Mouse (Mus musculus): ENCODE results near the gene Nfatc4.

Gene Nfatc4

GRCm38 (mm10) chr14:55822435-55822990 is 431 bp upstream of the Nfatc4 start:
- DNase-seq, result peak; percentile 60

GRCm38 (mm10) chr14:55824001-55824480 is 1.1 kb downstream of the Nfatc4 start:
- no peak for DNase-seq

DNA sequence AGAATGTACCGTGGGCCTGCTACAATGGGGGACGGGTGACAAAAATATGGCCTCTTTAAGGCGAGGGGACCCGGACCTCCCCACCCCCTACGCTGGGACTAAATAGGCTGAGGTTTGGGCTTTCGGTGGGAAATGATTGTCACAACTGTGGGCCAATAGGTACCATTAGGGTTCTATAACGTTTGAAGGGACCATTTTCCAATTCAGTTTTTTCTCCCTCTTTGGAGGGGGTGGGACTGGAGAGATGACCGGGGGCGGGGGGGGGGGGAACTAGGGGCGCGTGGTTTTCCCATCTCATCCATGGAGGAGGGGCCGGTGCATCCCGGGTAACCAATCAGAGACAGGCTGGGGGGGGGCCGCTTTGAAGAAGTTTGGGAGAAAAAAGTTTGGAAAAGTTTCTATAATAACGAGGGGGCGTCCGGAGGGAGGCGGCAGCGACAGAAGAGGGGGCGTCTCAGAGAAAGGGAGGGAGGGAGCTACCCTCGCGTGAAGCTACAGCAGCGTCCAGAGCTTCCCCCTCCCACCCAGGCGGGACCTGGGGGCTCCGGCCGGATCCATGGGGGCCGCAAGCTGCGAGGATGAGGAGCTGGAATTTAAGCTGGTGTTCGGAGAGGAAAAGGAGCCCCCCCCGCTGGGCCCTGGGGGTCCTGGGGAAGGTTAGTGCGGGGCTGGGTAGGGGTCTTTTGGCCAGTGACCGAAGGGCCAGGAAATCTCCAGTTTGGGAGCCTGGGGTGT is 1.7 kb downstream of the Nfatc4 start:
- no peak for DNase-seq

DNA sequence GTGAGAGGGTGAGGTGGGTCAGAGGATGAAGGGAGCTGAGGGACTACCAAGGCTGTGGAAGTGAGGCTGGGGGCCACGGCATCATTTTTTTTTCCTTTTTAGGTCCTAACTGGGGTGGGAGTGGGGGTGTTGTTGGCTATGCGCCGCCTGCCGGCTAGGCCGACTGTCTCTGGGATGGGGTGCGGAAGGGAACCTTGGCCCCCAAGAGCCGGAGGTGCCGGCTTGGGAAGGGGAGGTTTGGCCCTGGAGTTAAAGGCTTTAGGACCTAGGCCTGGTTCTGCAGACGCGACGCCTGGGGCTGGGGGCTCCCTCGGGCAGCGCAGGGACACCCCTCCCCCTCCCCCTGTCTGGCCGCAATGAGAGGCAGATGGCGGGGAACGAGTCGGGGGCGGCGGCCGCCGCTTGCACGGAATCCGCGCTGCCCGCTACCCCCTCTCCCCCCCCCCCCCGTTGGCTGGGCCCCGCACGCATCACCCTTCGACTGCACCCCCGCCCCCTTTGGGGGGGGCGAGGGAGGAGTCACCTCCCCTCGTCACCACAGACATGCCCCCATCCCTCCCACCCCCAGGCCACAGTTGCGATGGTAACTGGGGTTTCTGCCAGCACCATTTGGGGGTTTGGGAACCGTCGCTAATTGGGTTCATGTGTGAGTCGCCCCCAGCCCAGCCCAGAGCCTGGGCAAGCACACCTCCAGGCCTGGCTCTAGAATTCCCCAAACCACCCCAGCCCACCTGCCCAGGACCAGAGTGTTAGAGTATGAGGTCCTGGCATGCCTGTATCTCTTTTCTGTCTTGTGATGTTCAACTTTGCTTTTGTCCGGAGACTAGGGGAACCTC is 2.5 kb downstream of the Nfatc4 start:
- DNase-seq, result no peak

GRCm38 (mm10) chr14:55826142-55826541 is 3.2 kb downstream of the Nfatc4 start:
- no peak for DNase-seq

DNA sequence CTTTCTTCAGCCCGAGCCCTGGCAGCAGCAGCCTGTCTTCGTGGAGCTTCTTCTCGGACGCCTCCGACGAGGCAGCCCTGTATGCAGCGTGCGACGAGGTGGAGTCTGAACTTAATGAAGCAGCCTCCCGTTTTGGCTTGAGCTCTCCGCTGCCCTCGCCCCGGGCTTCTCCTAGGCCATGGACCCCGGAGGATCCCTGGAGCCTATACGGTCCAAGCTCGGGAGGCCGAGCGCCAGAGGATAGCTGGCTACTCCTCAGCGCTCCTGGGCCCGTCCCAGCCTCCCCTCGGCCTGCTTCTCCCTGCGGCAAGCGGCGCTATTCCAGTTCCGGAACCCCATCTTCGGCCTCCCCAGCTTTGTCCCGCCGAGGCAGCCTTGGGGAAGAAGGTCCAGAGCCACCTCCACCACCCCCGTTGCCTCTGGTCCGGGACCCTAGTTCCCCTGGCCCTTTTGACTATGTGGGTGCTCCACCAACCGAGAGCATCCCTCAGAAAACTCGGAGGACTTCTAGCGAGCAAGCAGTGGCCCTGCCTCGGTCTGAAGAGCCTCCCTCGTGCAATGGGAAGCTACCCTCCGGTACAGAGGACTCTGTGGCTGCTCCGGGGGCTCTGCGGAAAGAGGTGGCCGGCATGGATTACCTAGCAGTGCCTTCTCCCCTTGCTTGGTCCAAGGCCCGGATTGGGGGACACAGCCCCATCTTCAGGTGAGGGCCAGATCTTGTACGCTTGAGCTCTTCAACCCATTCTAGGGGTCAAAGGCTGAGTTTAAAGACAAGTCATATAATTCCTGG is 3.8 kb downstream of the Nfatc4 start:
- no peak for DNase-seq

DNA sequence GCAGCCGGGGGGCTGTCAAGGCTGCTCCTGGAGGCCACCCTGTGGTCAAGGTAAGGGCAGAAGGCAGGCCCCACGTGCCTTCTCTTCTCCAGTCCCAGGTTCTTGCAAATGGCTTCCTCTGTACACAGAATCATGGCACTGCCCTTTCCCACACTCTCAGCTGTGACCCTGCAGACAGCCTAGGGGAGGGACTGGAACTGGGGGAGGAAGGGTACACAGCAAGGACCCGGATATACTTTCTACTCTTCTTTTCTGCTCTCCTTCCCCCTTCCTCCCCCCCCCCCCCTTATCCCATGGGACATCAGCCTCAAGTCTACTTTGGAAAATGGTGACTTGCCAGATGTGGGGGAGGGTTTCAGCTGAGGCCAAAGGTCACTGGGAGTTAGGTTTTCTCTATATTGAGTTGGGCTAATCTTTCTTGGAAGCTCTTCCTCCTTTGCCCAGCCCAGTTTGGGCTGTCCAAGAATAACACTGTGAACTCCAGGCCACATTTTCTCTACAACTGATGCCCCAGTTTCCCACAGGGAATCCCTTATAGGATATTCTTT is 5.8 kb downstream of the Nfatc4 start:
- DNase-seq, result no peak

DNA sequence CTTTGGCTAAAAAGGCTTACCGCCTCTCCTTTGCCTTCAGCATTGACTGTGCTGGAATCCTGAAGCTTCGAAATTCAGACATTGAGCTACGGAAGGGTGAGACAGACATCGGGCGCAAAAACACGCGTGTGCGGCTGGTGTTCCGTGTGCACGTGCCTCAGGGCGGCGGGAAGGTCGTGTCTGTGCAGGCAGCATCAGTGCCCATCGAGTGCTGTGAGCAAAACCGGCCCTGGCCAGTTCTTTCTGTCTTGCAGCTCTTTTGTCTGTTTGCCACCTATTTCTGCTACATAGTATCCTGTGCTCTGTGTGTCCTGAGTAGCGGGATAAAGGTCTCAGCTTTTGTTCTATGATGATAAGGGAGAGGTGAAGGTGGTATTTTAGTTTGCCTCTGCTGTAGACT is 6.9 kb downstream of the Nfatc4 start:
- DNase-seq, result no peak

DNA sequence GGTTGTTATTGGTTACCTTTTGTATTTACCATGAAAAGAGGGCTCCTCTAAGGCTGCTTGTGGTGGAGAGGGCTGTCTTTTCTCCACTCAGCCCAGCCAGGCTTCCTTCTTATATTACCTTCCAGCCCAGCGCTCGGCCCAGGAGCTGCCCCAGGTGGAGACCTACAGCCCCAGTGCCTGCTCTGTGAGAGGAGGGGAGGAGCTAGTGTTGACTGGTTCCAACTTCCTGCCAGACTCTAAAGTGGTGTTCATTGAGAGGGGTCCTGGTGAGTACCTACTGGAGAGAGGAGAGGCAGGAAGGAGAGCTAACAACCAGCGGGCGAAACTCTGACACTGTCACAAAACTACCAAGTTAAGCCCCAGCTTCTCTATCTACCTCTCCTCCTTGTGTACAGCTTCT is 7.4 kb downstream of the Nfatc4 start:
- DNase-seq, result no peak

DNA sequence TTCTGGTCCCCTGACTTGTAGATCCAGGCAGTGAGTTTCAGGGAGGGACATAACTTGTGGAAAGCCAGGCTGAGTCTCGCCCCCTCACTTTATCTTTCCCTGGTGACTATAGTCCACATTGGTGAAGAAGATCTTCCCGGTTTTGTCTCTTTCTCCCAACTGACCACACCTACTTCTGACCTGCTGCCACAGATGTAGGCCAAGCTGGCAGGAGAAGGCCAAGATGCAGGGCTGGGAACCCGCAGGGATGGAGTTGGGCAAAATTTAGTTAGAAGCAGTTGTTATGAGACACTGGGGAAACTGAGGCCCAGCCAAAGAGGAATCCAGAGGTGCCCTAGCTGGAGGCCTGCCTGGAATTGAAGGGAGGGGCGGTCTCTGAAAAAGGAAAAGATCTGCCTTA is 10.2 kb downstream of the Nfatc4 start:
- DNase-seq, result no peak

DNA sequence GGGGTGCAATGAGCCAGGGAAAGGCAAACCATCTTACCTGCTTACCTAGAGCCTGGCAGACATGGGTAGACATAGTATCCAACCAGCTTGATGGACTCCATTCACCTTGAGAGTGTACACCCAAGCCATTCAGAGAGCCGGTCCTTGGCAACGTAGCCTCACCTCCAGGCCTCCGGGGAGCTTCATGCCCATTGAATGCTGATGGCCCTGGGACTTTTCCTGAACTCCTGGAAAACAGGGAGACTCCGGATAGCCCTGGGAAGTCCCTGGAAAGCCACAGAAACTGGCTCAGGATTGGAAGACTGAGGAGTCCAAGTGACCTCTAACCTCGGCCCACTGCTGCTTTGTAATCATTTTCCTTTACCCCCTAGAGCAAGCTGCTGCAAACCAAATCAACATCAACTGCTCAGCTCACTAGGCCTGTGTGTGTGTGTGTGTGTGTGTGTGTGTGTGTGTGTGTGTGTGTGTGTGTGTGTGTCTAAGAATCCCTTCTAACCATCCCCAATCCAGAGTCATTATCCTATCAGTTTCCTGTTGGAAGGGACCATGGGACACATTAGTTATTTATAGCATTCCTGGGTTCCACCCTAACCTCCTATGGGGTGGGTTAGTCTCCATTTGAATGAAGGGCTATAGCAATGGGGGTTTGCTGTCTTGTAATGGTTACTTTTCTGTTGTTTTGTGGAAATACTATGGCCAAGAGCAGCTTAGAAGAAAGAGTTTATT is 12.0 kb downstream of the Nfatc4 start:
- DNase-seq, result no peak

- DNase-seq, result no peak
These were observed 15.4 kb downstream of the Nfatc4 start for GRCm38 (mm10) chr14:55838312-55838711.

- no peak for DNase-seq
These were observed 15.8 kb downstream of the Nfatc4 start for GRCm38 (mm10) chr14:55838740-55839139.

GRCm38 (mm10) chr14:55840853-55841366 is 18.0 kb downstream of the Nfatc4 start:
- no peak for DNase-seq

GRCm38 (mm10) chr14:55842794-55843193 is 19.9 kb downstream of the Nfatc4 start:
- DNase-seq, result no peak

DNA sequence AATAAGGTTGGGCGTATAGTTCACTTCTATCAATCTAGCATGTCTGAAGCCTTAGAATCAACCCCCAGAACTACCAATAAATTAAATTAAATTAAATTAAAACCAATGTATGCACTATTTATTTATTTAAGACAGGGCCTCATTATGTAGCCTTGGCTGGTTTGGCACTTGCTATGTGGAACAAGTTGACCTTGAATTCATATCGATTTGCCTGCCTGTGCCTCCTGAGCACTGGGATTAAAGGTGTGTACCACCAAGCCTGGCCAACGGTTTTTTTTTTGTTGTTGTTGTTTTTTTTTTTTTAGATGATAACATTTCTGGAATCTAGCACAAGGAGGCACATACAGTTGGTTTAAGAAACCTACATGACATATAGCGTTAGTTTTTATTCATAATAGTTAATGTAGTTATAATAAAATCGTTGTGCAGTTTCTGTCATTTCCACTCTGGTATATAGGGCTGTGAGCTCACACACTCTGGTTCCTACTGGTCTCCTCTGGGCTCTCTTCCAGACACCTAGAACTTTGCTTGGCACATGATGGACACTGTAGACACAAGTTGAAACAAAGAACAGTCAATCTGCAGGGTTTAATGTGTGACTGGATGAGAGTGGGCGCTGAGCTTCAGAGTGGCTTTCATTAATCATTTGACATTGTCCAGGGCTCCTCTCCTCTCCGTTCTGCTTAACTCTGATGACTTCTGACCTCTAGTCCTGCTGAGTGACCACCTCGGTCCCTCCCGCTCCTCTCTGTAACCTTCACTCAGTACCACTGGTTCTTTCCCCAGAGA is 22.8 kb downstream of the Nfatc4 start:
- DNase-seq, result no peak

DNA sequence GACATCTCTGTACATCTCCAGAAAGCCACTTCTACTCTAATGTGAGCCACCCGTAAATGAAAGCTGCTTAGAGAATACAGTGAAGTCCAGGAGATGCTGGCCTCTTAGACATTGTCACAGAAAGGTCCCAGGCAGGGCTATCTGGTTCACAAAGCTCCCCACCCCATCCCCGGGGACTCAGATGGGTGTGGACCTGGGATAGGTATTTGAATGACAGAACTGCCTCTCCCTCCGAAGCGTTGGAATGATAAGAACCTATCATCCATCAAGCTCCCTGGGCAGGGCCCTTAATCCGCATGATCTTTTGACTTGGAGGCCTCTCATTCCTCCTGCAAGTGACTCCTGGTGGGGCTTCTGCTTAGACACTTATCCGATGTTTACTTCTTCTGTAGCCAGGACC is 27.9 kb downstream of the Nfatc4 start:
- no peak for DNase-seq

GRCm38 (mm10) chr14:55852646-55853551 is 30.0 kb downstream of the Nfatc4 start:
- no peak for DNase-seq

DNA sequence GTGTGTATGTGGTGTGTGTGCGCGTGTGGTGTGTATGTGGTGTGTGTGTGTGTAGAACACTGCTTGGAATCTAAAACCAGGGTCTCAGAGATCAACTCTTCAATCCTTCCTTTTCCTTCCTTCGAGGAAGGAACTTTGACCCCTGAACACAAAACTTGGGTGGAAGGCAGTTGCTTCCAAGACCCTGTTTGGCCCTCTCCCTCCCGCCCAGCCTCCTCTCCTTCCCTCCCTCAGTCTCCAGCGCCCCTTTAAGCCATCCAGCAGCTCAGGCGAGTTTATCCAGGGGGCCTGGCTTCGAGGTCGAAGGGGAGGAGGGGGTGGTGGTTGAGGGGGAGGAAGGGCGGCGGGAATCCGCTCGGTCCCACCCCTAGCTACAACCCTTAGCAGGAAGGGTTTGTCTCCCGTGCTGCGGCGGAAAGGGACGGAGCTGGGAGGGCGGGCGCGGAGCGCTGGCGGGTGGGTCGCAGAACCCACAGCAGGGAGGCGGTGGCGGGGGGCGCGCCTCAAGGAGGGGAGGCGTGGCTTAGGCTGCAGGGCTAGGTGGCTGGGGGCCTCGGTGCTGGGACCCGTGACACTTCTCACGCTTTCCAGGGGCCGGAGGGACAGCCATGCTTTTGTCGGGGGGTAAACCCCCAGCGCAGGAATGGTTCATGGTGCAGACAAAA is 30.8 kb downstream of the Nfatc4 start, which contains the start of gene Nynrin:
Gene Nynrin (plus strand): TSS at position 390 of the 665 bp plus-strand sequence.
- no peak for DNase-seq

Measured in cerebellum, adult 9-11 months (tissue).